Mouse (Mus musculus): ENCODE results near the gene 2410004P03Rik.

- no peak for TF ChIP-seq POLR2AphosphoS2 (IDR thresholded peaks at IDR 0.05; ENCODE audit: insufficient read length, low read depth)
- TF ChIP-seq USF1 (IDR thresholded peaks at IDR 0.05; ENCODE audit: low read depth), result no peak
- no peak for TF ChIP-seq MYOG (IDR thresholded peaks at IDR 0.05; ENCODE audit: control insufficient read depth in 1 of 3, insufficient read depth in 1 of 3, insufficient read length in 2 of 3, low read depth in 2 of 3)
- TF ChIP-seq MAX (IDR thresholded peaks at IDR 0.05; ENCODE audit: low read depth), result no peak
- no peak for TF ChIP-seq POLR2A (IDR thresholded peaks at IDR 0.05; ENCODE audit: insufficient read length, low read depth)
- no peak for TF ChIP-seq E2F4 (IDR thresholded peaks at IDR 0.05; ENCODE audit: insufficient read depth)
- TF ChIP-seq MYOD1 (IDR thresholded peaks at IDR 0.05; ENCODE audit: control insufficient read depth in 1 of 3, insufficient read length in 2 of 3, low read depth in 2 of 3), result no peak
- no peak for TF ChIP-seq CEBPB (IDR thresholded peaks at IDR 0.05; ENCODE audit: insufficient read depth, poor library complexity, severe bottlenecking)
- no peak for TF ChIP-seq TCF12 (IDR thresholded peaks at IDR 0.05; ENCODE audit: insufficient read depth, poor library complexity, severe bottlenecking)
- no peak for TF ChIP-seq REST (IDR thresholded peaks at IDR 0.05; ENCODE audit: insufficient read depth, insufficient read length)
Observed at GRCm38 (mm10) chr12:16991376-16991775, 20.2 kb downstream of the 2410004P03Rik start.
